ENCODE assay signal across 9 mouse cellular contexts in genomic region chr7:127824176-127824871, GRCm38 (mm10). TPM values are rescaled to one million over a fixed set of nuclear protein-coding genes. Genes with fewer than 3 reads are reported as not detected.
A peak's percentile ranks its signal among the peaks of the same experiment; 100 is the strongest.
DNase-seq lines count a peak whose midpoint lies in the region; ATAC-seq lines count a peak whose summit lies in the region.
"Had no signal": no experiment of that assay in that cellular context is flagged by ENCODE, and none has a peak within 500 bp of the region (broad histone marks: within the 10 kb centered on the region; RNA-seq: fewer than 3 reads in every experiment).

Stx4a (plus strand) TSS chr7:127824294.
Stx1b (minus strand) TSS chr7:127824549.

- peak; percentile 58 for DNase-seq in adrenal gland, postnatal 14 days
- DNase-seq in adrenal gland, adult 18-20 months (ENCODE audit: low spot score in 2 of 2): no peak
- DNase-seq in MN1 (ENCODE audit: low spot score): peak; percentile 43
- peak; percentile 72 for DNase-seq in hindbrain, embryonic 10.5 days (ENCODE audit: low spot score)
- DNase-seq in left cerebral cortex, postnatal 4 days: peak; percentile 91
- no peak for DNase-seq in spleen, postnatal 10 days (ENCODE audit: low spot score in 2 of 2)

- H3K27me3 ChIP-seq in embryonic facial prominence, embryonic 12.5 days: no peaks in the 10 kb centered on the region
- 0 out of 2 replicates have a peak, but pooled peaks cover 3% of the 10 kb centered on the region for H3K27me3 ChIP-seq in hindbrain, embryonic 10.5 days (ENCODE audit: insufficient read depth, poor library complexity, severe bottlenecking)
- no peaks in the 10 kb centered on the region for H3K27me3 ChIP-seq in neural tube, embryonic 15.5 days (replicated peaks)

- peak; percentile 74 for ATAC-seq in embryonic facial prominence, embryonic 12.5 days (ENCODE audit: insufficient number of reproducible peaks, insufficient read depth, low FRiP score, low TSS enrichment)
- peak; percentile 91 for ATAC-seq in neural tube, embryonic 15.5 days (ENCODE audit: low FRiP score)

- intact Hi-C loops in left cerebral cortex, postnatal 4 days (cut with DNase I): no loop called here

- H3K4me1 ChIP-seq in embryonic facial prominence, embryonic 12.5 days: peaks cover 21% of the 10 kb centered on the region
- H3K4me1 ChIP-seq in hindbrain, embryonic 10.5 days (replicated peaks): peaks cover 42% of the 10 kb centered on the region
- H3K4me1 ChIP-seq in neural tube, embryonic 15.5 days: peaks cover 40% of the 10 kb centered on the region

- H3K27ac ChIP-seq in embryonic facial prominence, embryonic 12.5 days: peak within 1 kb of the TSS; percentile 83
- H3K27ac ChIP-seq in hindbrain, embryonic 10.5 days: peak within 1 kb of the TSS; percentile 93
- H3K27ac ChIP-seq in neural tube, embryonic 15.5 days (replicated peaks): peak within 1 kb of the TSS; percentile 95

- H3K36me3 ChIP-seq in embryonic facial prominence, embryonic 12.5 days: no peaks in the 10 kb centered on the region
- no peaks in the 10 kb centered on the region for H3K36me3 ChIP-seq in hindbrain, embryonic 10.5 days
- 0 out of 2 replicates have a peak, but pooled peaks cover 2% of the 10 kb centered on the region for H3K36me3 ChIP-seq in neural tube, embryonic 15.5 days

- peak within 1 kb of the TSS; percentile 73 for H3K4me2 ChIP-seq in embryonic facial prominence, embryonic 12.5 days (replicated peaks)
- H3K4me2 ChIP-seq in neural tube, embryonic 15.5 days: peak within 1 kb of the TSS; percentile 77

- peak within 1 kb of the TSS; percentile 81 for H3K9ac ChIP-seq in embryonic facial prominence, embryonic 12.5 days
- H3K9ac ChIP-seq in neural tube, embryonic 15.5 days (replicated peaks): peak within 1 kb of the TSS; percentile 96

- H3K9me3 ChIP-seq in embryonic facial prominence, embryonic 12.5 days: no peaks in the 10 kb centered on the region
- no peaks in the 10 kb centered on the region for H3K9me3 ChIP-seq in hindbrain, embryonic 10.5 days
- H3K9me3 ChIP-seq in neural tube, embryonic 15.5 days (replicated peaks): no peaks in the 10 kb centered on the region

- peak within 1 kb of the TSS; percentile 83 for H3K4me3 ChIP-seq in embryonic facial prominence, embryonic 12.5 days
- peak within 1 kb of the TSS; percentile 90 for H3K4me3 ChIP-seq in hindbrain, embryonic 10.5 days
- peak within 1 kb of the TSS; percentile 73 for H3K4me3 ChIP-seq in neural tube, embryonic 15.5 days (replicated peaks)
- H3K4me3 ChIP-seq: erythroblast, embryonic 14.5 days had no signal

- WGBS in embryonic facial prominence, embryonic 12.5 days: 2% methylated on average over 35 of the region's 38 CpGs
- WGBS in hindbrain, embryonic 10.5 days: 2% methylated on average over 31 of the region's 38 CpGs
- WGBS in neural tube, embryonic 15.5 days: 2% methylated on average over 34 of the region's 38 CpGs

RNA-seq across cellular contexts. Expression of gene Stx4a, which starts in this region (rescaled TPM):
- total RNA-seq in adrenal gland, postnatal 14 days (2021): 84.5 and 85.0 TPM in 2 replicates
- 100 to 1,000 TPM in 1 of 2 experiments, 10 to 100 TPM in 1; 99.2 to 104 TPM for total RNA-seq in adrenal gland, adult 18-20 months (2021)
- 36.1 and 41.5 TPM in 2 replicates for polyA plus RNA-seq in embryonic facial prominence, embryonic 12.5 days (2016; fragmentation: Nextera tagmentation; extraction: Ambion mirVana)
- polyA plus RNA-seq in hindbrain, embryonic 10.5 days (2016; fragmentation: Nextera tagmentation; extraction: Ambion mirVana): 15.2 and 21.6 TPM in 2 replicates
- 10 to 100 TPM; 34.5 to 40.0 TPM for total RNA-seq in left cerebral cortex, postnatal 4 days (2021)
- 20.2 and 25.4 TPM in 2 replicates for polyA plus RNA-seq in neural tube, embryonic 15.5 days (2015; fragmentation: Nextera tagmentation; extraction: Ambion mirVana)

RNA-seq across cellular contexts. Expression of gene Stx1b, which starts in this region (rescaled TPM):
- 7.8 and 9.9 TPM in 2 replicates for total RNA-seq in adrenal gland, postnatal 14 days (2021)
- 1 to 10 TPM; 4.2 to 5.6 TPM for total RNA-seq in adrenal gland, adult 18-20 months (2021)
- 9.1 and 10.0 TPM in 2 replicates for polyA plus RNA-seq in embryonic facial prominence, embryonic 12.5 days (2016; fragmentation: Nextera tagmentation; extraction: Ambion mirVana)
- 5.0 and 8.5 TPM in 2 replicates for polyA plus RNA-seq in hindbrain, embryonic 10.5 days (2016; fragmentation: Nextera tagmentation; extraction: Ambion mirVana)
- 100 to 1,000 TPM; 193 to 215 TPM for total RNA-seq in left cerebral cortex, postnatal 4 days (2021)
- polyA plus RNA-seq in neural tube, embryonic 15.5 days (2015; fragmentation: Nextera tagmentation; extraction: Ambion mirVana): 66.0 and 70.8 TPM in 2 replicates

Comparison
In these comparisons a context has a peak if more than half of its experiments do, and no peak if none do; other contexts are left out.
1. RNA of gene Stx1b (total RNA-seq): 193 to 215 TPM in left cerebral cortex, postnatal 4 days; 7.8 to 9.9 TPM in adrenal gland, postnatal 14 days and 4.2 to 5.6 TPM in adrenal gland, adult 18-20 months; every median in the first group is over 10 times any median in the second.
2. DNase-seq: peak in adrenal gland, postnatal 14 days (single experiment), MN1 (single experiment), hindbrain, embryonic 10.5 days (single experiment) and left cerebral cortex, postnatal 4 days (single experiment); none in adrenal gland, adult 18-20 months (0 of 2) and spleen, postnatal 10 days (0 of 2).
3. Peak in every context shown above with its lines, with median percentiles within 50 percentile points of each other: H3K27ac ChIP-seq and H3K4me3 ChIP-seq.